Mouse (Mus musculus) adrenal gland, postnatal 10 days (tissue): Measurements from ENCODE around the gene Irgm1. TPM values are rescaled to one million over a fixed set of nuclear protein-coding genes. Genes with fewer than 3 reads are reported as not detected.
"Not testable (repeated sequence)": the region's sequence is repeated elsewhere in the genome, so short reads cannot be mapped to it uniquely, and the experiment has no call there.

Experiments
- DNase-seq: peaks from one replicate; pipeline ENCODE4 v3.0.0; 2021; ENCODE audit warnings: mixed read lengths
- total RNA-seq, 2 experiments: library from RNA; stranded (reverse); gene quantifications; 2 replicates each; pipeline ENCODE4 v1.2.3; 2021

The Irgm1 gene
- total RNA-seq, 2 experiments from 2014 or later = 13.2 to 17.8 TPM

DNA sequence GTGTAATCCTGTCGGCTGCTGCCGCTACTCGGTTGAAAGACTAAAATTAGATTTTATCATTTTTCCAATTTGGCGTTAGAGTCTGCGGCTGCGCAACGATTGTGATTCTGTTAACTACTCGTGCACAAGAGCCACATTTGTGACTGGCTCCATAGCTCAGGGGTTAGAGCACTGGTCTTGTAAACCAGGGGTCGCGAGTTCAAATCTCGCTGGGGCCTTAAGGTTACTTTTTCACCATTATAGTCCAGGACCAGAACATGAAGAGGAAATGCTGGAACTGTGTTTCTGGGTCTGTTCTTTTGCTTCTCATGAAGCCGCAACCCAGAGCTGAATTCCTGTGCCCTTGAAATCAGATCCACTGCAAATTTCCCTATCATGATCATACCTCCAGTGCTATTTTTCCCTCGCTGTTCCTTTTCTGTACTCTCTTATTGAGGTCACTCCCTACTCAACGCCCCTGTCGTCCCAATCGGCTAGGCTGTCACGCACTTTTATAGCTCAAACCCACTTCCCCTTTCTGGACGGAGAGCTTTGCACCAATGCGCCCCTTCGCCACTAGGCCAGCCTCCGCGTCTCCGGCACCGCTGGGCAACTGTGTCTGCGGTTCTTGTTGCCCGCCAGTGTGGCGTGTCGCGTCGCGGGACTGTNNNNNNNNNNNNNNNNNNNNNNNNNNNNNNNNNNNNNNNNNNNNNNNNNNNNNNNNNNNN is 17.9 kb downstream of the Irgm1 start:
- peak; percentile 92 for DNase-seq

DNA sequence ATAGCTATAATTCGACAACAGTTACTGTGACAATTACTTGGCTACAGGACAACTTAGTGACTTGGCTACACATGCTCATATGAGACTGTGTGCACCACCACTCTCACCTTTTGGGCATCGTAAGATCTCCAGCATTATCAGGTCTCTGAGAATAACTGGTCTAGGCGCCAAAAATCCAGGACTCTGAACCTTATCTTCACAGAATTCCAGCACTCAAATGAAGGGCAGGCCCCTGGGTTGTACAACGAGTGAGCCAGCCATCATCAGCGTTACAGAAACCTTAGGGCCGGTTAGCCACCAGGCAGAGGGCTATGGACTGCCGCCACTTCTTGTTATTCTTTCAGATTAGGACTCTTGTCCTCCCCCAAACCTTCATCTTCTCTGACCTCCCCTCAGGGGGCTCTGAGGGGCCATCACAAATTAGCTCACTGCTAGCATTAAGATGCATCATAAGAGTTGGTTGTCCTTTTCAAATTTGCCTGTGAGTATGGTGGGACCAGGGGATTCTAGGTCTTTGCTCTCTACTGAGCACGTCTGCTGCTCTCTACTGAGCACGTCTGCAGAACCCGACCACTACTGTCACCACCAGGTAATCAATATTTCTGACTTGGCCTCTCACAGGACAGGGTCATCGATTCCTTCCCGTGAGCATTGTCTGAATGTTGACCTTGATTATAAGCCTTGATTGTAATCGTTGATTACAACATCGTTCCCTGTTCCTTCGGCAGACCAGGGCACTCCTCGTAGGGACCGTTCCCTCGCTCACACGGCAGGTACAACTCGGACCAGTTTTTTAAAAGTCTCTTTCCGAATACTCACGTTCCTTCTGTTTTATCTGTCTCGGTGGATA is 18.6 kb downstream of the Irgm1 start:
- DNase-seq = no peak

- DNase-seq = no peak
Measured at GRCm38 (mm10) chr11:48852190-48852589, 19.3 kb downstream of the Irgm1 start.

DNA sequence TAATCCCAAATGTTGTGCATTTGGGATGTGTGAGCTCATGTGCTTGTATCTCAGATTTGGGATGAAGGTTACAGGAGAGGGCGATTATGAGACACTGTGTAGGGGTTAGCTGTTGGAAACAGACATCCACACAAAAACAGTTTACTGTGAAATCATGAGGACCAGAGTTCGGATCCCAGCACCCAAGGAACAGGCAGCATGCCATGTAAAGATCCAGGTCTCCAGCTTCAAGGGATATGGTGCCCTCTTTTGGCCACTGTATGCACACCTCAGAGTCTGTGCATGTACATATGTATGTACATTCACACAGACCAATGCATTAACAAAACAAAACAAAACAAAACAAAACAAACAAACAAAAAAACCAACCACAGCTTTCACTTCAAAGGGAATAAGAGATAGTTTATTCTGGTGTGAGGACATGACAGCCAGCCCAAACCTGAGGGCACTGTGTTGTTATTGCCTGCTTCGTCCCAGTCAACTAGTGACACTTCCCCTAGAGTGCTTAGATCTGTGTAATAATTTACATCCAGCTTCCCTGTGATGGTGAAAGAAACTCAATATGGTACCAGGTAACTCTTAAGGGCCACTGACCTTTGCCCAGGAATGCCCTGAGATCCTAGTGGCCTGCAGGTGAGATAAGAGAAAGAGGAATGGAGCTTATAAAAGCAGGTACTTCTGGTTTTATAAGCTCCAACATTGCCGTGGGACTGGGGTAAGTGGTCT is 20.1 kb downstream of the Irgm1 start:
- no peak for DNase-seq

DNA sequence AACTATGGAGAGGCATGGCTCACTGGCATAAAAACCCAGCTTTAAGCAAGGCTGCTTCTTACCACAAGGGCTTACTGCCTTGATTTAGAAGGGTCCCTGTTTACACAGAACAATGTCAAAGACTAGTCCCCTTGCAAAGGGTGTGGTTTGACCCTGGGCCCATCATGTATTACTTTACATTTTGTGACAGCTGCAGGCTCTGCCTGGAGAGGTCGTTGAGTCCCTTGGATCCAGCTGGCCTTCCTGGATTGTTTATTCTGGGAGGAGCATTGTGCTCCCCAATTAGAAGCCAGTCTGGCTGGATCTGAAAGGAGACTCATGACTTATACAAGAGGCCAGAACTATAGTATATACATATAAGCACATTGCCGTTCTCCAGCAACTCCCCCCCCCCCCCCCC is 21.2 kb downstream of the Irgm1 start:
- DNase-seq = no peak

DNA sequence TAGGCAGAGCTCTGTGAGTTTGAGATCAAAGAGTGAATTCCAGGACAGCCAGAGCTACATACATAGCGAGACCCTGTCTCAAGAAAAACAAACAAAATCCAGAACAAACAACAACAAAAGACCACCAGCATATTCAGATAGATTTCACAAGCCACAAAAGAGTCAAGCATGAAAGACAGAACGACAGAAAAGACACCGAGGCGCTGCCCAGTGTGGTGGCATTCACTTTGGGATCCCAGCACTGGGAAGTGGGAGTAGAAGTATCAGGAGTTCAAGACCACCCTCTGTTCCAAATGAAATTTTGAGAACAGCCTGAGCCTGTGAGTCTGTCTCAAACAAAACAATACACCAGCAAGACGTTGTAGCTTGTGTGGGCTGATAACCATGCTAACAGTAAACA is 24.6 kb downstream of the Irgm1 start:
- no peak for DNase-seq

- DNase-seq = not testable (repeated sequence)
Measured at GRCm38 (mm10) chr11:48846362-48846761, 25.1 kb downstream of the Irgm1 start.

- no peak for DNase-seq
Measured at GRCm38 (mm10) chr11:48845244-48845815, 26.2 kb downstream of the Irgm1 start.

DNA sequence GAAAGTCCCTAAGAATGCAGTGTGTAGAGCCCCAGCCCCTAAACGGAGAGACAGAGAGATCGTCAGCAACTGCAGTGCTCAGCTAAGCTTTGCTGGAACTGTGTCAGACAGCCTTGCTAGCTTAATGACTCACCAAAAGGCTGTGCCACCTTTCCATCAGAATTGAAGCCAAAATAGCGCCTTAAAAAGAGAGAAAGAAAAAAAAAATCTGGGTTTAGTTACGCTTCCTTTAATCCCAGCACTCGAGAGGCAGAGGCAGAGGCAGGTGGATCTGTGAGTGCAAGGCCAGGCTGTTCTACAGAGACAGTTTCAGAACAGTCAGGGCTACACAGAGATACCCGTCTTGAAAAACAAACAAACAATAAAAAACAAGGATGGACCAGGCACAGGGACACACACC is 27.2 kb downstream of the Irgm1 start:
- DNase-seq = no peak

- DNase-seq = no peak
Measured at GRCm38 (mm10) chr11:48843202-48843601, 28.3 kb downstream of the Irgm1 start.

DNA sequence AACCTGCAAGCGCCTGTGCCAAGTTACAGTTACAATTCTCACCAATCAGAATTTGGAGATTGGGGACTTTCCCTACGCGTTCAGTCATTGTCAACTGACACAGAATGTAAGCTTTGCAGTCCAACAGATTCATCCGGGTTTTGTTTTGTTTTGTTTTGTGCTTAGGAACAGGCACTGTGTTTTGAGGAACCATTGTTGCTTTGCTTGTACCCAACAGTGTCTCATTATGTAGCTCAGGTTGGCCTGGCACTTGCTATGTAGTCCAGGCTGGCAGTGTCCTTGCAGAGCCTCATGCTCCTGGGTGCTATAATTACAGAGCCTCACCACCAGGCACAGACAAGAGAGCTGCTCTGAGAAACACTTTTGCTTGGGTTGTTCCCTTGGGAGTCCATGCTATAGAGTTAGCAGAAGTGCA is 29.1 kb downstream of the Irgm1 start:
- no peak for DNase-seq

DNA sequence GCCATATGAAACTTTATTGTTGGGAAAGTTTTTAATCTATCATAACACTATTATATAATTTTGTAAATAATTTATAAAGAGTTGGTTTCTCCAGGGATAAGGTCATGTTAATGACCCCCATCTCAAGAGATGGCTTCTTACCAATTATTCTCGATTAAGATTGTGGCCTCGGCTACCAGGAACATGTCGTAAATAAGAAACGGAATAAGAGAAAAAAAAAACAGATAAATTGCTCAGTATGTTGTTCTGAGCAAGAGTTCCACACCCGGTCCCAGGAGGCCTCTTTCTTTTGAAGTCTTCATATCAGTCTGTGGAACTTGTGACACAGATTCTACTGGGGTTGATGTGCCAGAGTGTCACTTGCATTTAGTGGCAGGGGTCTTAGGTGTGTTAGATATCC is 30.3 kb downstream of the Irgm1 start:
- no peak for DNase-seq

GRCm38 (mm10) chr11:48840805-48841204 is 30.7 kb downstream of the Irgm1 start:
- no peak for DNase-seq

- DNase-seq = no peak
Measured at GRCm38 (mm10) chr11:48838879-48839680, 32.4 kb downstream of the Irgm1 start.

DNA sequence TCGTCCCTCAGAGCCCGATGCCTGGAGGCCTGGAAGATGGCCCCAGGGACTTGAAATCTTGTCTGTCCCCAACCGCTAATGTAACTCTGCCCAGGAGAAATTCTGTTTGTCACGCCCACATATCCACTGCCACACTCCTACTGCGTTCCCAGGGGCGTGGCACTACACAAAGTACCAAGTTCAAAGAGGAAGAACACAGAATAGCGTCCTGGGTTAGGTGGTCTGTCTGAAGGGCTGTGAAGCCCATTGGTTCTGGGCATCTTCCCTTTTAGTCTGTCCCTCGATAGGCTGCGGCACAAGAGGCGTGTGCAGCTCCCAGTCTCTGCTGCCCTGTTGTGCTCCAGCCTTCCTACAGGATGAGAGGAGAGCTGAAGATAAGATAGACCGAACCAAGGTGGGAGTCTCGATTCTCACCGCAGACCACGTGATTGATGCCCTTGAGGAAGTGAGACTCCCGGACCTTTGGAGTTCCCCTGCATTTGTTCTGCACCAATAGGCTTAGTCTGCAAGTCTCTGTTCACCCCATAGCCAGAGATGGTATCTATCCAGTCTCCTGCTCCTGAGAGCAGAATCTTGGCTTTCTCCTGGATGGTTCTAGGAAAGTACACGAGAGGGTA is 33.2 kb downstream of the Irgm1 start:
- no peak for DNase-seq

GRCm38 (mm10) chr11:48837310-48838180 is 33.9 kb downstream of the Irgm1 start:
- DNase-seq = peak; percentile 78

DNA sequence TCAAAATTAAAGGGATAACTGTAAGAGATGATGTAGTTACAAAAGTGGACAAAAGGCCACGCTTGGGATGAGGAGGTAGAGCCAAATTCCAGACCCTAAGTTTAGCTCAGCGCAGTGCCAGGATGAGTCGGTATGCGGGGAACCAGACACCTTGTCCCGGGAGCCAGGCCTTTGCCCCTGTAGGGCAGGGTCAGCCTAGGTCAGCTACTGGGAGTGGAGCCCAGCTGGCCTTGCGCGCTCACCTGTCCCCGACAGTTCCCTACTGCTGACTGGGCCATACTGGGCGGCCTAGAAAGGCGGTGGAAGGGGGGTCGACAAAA is 34.5 kb downstream of the Irgm1 start:
- no peak for DNase-seq

- DNase-seq = no peak
Measured at GRCm38 (mm10) chr11:48835923-48836322, 35.6 kb downstream of the Irgm1 start.

GRCm38 (mm10) chr11:48833731-48834639 is 37.5 kb downstream of the Irgm1 start:
- peak; percentile 95 for DNase-seq
